Mouse (Mus musculus) left cerebral cortex, postnatal 14 days (tissue): ENCODE data around the gene Abi3. TPM values are rescaled to one million over a fixed set of nuclear protein-coding genes. Genes with fewer than 3 reads are reported as not detected.

Experiments
- DNase-seq, 2 experiments: peaks; one replicate each; pipeline ENCODE4 v3.0.0; 2021 to 2022; ENCODE audit warnings: low spot score in 2 of 2, mixed read lengths in 1 of 2
- intact Hi-C: fragments of 180-260 bp; cut with DNase I; formaldehyde crosslinking; loops from one replicate; pipeline ENCODE4 v1.15.1; 2025
- total RNA-seq, 2 experiments: library from RNA; stranded (reverse); gene quantifications; 2 replicates each; pipeline ENCODE4 v1.2.3; 2021

Abi3 gene
- total RNA-seq, 2 experiments from 2014 or later: 4.8 to 6.3 TPM

- DNase-seq: no peak
- intact Hi-C loops: no loop called here
Measured at GRCm38 (mm10) chr11:95805527-95805926, 36.7 kb downstream of the Abi3 start.

GRCm38 (mm10) chr11:95805010-95805409 is 37.3 kb downstream of the Abi3 start:
- intact Hi-C loops: no loop called here
- DNase-seq: no peak

- DNase-seq: no peak
- intact Hi-C loops: no loop called here
Measured at GRCm38 (mm10) chr11:95795582-95795981, 46.7 kb downstream of the Abi3 start.

- intact Hi-C loops: no loop called here
- DNase-seq: no peak
Measured at GRCm38 (mm10) chr11:95794201-95794600, 48.1 kb downstream of the Abi3 start.

- DNase-seq: no peak
- intact Hi-C loops: no loop called here
Measured at GRCm38 (mm10) chr11:95792950-95793509, 49.2 kb downstream of the Abi3 start.

GRCm38 (mm10) chr11:95791787-95792186 is 50.5 kb downstream of the Abi3 start:
- intact Hi-C loops: no loop called here

GRCm38 (mm10) chr11:95789451-95789891 is 52.8 kb downstream of the Abi3 start:
- no peak for DNase-seq
- intact Hi-C loops: no loop called here

More at GRCm38 (mm10) chr11:95791787-95792186, 50.5 kb downstream of the Abi3 start:
- peak; percentile 49 to 76 for DNase-seq

- intact Hi-C loops: no loop called here
- DNase-seq: no peak
Measured at GRCm38 (mm10) chr11:95786511-95786910, 55.8 kb downstream of the Abi3 start.

- intact Hi-C loops: no loop called here
- no peak for DNase-seq
Measured at GRCm38 (mm10) chr11:95785675-95786074, 56.6 kb downstream of the Abi3 start.

- no peak for DNase-seq
- intact Hi-C loops: no loop called here
Measured at GRCm38 (mm10) chr11:95783958-95784357, 58.3 kb downstream of the Abi3 start.

GRCm38 (mm10) chr11:95783457-95783856 is 58.8 kb downstream of the Abi3 start:
- DNase-seq: no peak
- intact Hi-C loops: no loop called here

GRCm38 (mm10) chr11:95781557-95781956 is 60.7 kb downstream of the Abi3 start:
- intact Hi-C loops: no loop called here

GRCm38 (mm10) chr11:95780480-95780879 is 61.8 kb downstream of the Abi3 start:
- no peak for DNase-seq
- intact Hi-C loops: no loop called here

More at GRCm38 (mm10) chr11:95781557-95781956, 60.7 kb downstream of the Abi3 start:
- no peak for DNase-seq

Other genes starting within 250 kb of the Abi3 start
- gene Phb, start 175.5 kb downstream of the Abi3 start, total RNA-seq: 10 to 100 TPM; 82.5 to 86.3 TPM
- gene Zfp652, start 129.8 kb downstream of the Abi3 start, total RNA-seq: 10 to 100 TPM; 40.3 to 40.6 TPM
- gene B130006D01Rik, start 118.9 kb downstream of the Abi3 start, total RNA-seq: 1 to 10 TPM in 1 of 2 experiments, under 1 TPM in 1; 0.99 to 1.1 TPM
- gene Phospho1, start 18.0 kb downstream of the Abi3 start, total RNA-seq: 10 to 100 TPM; 34.7 to 35.2 TPM
- 1 to 10 TPM; 2.5 to 3.2 TPM for gene Gngt2, start 5.3 kb downstream of the Abi3 start, total RNA-seq
- not detected for gene B4galnt2, start 72.4 kb upstream of the Abi3 start, total RNA-seq
- gene Igf2bp1, start 163.5 kb upstream of the Abi3 start, total RNA-seq: under 1 TPM; 0.17 to 0.31 TPM
- gene Gip, start 182.1 kb upstream of the Abi3 start, total RNA-seq: not detected
- 10 to 100 TPM; 87.6 to 90.0 TPM for gene Snf8, start 192.4 kb upstream of the Abi3 start, total RNA-seq
- gene Ube2z, start 222.9 kb upstream of the Abi3 start, total RNA-seq: 10 to 100 TPM; 54.0 to 56.1 TPM
- gene Atp5g1, start 233.2 kb upstream of the Abi3 start, total RNA-seq: 100 to 1,000 TPM; 590 to 620 TPM